Mouse (Mus musculus) adrenal gland, adult 2 months (tissue): ENCODE results near the gene Ubac2. TPM values are rescaled to one million over a fixed set of nuclear protein-coding genes. Genes with fewer than 3 reads are reported as not detected.

Experiments used
- DNase-seq: peaks from one replicate; pipeline ENCODE4 v3.0.0; 2021
- polyA plus RNA-seq: library from polyadenylated mRNA; depleted of rRNA; stranded (reverse); fragments of >200 nt; gene quantifications from 2 replicates; pipeline ENCODE4 v1.2.3, GENCODE M21; 2012
- total RNA-seq, 2 experiments: library from RNA; stranded (reverse); gene quantifications; 2 replicates each; pipeline ENCODE4 v1.2.3; 2021

Ubac2 gene
- total and polyA plus RNA-seq, 3 experiments, result 30.4 to 69.0 (median 42.2) TPM

GRCm38 (mm10) chr14:121951399-121952045 lies 73.1 kb downstream of the Ubac2 start:
- DNase-seq, result no peak

DNA sequence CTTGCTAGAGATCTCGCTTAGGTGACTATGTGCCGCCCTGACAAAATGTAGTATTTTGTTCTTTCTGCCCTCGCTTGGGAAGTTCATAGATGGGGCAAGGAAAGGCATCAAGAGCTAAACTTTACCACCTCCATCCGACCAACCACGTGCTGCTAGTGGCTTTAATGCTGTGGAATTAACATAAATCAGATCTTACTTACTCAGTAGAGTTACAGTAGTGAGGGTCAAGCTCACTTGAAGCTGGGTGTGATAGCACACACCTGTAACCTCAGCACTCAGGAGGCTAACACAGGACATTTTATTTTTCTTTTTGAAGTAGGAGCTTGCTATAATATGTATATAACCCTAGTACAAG lies 73.6 kb downstream of the Ubac2 start:
- no peak for DNase-seq

DNA sequence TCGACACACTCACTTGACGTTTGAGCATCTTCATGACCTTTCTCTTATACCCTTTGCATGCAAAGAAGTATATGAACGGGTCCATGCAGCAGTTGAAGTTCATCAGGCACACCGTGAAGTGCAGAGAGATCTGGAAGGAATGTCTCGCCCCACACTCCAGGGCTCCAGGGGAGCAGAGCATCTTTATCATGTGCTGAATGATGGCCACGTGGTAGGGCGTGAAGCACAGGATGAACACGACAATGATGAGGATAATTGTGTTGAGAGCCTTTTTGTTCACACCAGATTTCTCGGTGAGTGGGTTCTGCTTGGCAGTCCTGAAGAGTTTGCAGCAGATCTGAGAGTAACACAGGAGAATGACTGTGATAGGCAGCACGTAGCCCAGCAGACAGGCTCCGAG lies 75.7 kb downstream of the Ubac2 start:
- no peak for DNase-seq

- DNase-seq, result no peak
Observed at GRCm38 (mm10) chr14:121954608-121955007, 76.2 kb downstream of the Ubac2 start.

- DNase-seq, result no peak
Observed at GRCm38 (mm10) chr14:121955176-121955795, 76.9 kb downstream of the Ubac2 start.

- DNase-seq, result no peak
Observed at GRCm38 (mm10) chr14:121956291-121956690, 77.9 kb downstream of the Ubac2 start.

DNA sequence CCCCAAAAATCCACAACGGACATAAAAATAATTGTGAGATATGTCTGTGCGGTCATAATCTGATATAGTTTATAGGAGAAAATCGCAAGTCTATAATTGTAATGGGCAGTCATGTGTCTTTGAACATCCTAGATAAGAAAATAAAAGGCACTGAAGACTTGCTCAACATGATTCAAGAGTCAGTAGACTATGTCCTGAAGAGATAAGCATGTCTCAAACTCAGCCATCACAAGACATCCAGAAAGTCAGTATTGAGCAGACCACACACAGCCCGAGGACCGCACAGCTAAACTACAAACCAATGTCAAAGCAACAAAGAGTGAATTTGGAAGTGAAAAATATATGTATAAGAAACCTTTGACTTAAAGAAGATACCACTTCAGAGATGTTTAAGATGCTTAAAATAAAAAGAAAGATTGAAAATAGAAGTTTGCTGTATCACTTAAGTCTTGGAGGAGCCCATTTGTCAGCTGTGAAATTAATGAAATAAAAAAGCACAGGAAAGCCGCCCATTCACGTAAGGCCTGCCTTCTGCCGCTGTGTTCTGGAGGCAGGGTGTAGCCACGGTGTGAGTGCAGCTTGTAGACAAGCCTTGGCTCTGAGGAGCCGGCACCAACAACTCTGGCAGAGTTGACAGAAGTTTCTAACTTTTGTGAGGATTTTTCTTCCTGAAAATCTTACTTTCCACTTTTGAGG lies 78.9 kb downstream of the Ubac2 start:
- DNase-seq, result no peak

- no peak for DNase-seq
Observed at GRCm38 (mm10) chr14:121958041-121958750, 79.8 kb downstream of the Ubac2 start.

DNA sequence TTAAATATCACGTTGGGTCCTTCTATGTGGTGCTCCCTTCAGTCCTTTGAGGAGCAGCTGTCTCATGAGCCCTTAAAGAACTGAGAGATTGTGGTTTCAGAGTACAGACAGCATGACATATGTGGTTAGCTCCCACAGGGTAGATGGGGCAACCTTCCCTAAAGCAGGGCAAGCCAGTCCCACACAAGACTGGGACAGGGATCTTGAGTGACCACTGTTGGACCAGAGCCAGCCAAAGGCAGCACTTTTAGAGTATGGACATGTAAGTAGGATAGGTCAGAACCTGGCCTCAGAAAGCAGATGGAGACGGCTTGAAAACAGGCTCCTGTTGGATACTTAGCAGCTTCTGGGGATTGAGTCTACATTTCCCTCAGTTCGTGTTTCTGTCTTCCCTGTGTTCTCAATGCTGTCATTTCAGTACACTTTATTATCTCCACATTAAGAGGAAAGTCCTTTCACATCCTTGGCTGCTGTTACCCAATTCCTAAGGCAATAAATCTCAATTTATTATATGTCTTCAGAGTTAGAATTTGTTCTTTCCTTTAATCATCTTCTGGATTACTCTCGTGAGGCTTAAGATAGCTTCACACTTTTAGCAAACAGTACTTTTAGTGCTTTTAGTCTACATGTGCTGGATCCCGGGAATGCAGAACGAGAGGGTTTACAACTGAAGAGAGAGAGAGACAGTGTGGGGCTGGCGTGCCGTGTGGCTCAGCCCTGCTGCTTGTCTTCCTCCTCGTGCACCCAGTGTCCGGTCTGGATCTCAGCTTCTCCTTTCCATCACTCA lies 80.5 kb downstream of the Ubac2 start:
- DNase-seq, result no peak

- no peak for DNase-seq
Observed at GRCm38 (mm10) chr14:121959538-121959980, 81.1 kb downstream of the Ubac2 start.

- no peak for DNase-seq
Observed at GRCm38 (mm10) chr14:121960031-121960430, 81.6 kb downstream of the Ubac2 start.

DNA sequence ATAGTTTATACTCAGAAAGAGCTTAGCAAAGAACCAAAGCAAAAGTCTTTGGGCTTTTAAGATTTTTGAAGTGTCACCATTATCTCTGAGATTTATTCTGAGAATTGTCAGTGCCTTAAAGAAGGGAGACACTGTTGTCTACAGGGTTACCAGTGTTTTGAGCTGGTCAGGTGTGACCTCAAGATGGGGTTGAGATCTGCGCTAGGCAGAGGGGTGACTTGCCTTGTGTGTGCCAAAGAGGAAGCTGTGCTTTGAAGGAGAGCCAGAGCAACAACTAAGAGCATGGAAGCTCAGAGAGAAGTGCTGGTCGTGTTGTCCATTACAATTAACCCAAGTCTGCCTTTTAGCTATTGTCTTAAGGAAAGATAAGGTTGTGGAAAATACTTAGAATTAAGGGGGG lies 82.1 kb downstream of the Ubac2 start:
- DNase-seq, result no peak

GRCm38 (mm10) chr14:121960997-121961396 lies 82.6 kb downstream of the Ubac2 start:
- DNase-seq, result no peak

DNA sequence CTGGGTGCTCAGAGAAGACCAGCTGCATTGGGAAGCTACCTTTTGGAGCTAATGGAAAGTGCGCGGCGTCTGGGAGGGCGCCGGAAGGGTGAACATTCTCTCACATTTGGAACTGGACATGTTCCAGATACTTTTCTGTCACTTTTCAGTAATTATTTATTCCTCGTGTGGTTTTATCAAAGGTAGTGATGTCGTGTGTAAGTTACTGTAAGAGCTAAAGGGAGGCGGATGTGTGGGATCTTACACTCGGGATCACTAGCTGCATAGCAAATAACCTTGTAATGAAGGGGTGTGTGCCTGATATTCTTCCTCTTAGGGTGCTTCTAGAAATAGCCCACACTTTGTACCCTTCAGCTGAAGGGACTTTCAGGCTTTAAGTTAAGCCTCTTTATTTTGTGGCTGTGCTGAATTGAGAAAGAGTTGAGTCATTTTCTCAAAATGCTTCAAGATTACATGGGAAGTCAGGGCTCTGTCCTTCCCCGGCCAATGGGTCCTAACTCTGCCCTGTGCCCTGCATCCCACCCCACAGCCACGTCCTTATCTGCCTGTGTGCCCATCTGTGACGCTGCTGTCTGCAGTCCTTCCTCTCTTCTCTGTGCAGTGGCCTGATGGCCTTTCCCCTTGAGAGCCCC lies 83.2 kb downstream of the Ubac2 start:
- DNase-seq, result no peak

- DNase-seq, result no peak
Observed at GRCm38 (mm10) chr14:121962128-121962890, 83.9 kb downstream of the Ubac2 start.

DNA sequence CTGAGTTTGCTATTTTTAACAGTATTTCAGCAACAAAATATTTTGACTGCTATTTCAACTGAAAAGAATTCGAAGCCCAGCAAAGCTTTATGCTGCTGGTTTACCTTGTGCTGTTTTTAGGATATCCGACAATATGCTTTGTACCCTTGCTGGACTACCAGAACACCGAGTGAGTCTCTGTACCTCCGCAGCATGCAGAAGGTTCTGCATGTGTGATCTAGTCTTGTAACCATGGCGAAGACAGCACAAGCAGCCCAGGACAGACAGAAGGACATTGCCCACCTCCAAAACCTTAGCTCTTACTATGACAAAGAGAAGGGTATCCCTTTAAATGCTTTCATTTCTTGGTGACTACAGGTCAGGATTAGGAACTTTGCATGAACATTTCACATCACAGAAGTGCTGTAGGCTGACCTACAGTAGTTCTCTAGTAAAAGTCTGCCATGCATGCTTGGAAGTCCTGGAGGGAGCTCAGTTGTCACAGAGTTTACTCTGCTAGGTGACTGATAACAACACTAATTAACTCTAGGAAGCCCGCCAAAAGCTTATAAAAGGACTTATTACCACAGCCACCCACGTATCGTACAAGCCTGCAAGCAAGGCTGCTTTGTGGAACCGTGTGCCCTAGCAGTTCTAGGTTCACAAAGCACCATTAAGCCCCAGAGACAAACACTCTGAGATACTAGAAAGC lies 85.0 kb downstream of the Ubac2 start:
- DNase-seq, result no peak

- no peak for DNase-seq
Observed at GRCm38 (mm10) chr14:121963942-121964335, 85.5 kb downstream of the Ubac2 start.

- DNase-seq, result no peak
Observed at GRCm38 (mm10) chr14:121964990-121965389, 86.6 kb downstream of the Ubac2 start, which contains the start of gene Gpr183. Gpr183 (minus strand) TSS chr14:121965195.

GRCm38 (mm10) chr14:121965461-121965860 lies 87.0 kb downstream of the Ubac2 start:
- DNase-seq, result no peak

GRCm38 (mm10) chr14:121967095-121967494 lies 88.7 kb downstream of the Ubac2 start:
- DNase-seq, result no peak
